Mouse (Mus musculus): ENCODE results near the gene Porcn. TPM values are rescaled to one million over a fixed set of nuclear protein-coding genes. Genes with fewer than 3 reads are reported as not detected.

Porcn gene
- total RNA-seq, 2 experiments from 2014 or later = 87.1 to 91.3 TPM

- no peak for DNase-seq (ENCODE audit: low spot score in 2 of 2)
Measured at GRCm38 (mm10) chrX:8206694-8207197, 421 bp upstream of the Porcn start.

GRCm38 (mm10) chrX:8205551-8205950 lies 774 bp downstream of the Porcn start:
- DNase-seq (ENCODE audit: low spot score in 2 of 2) = peak in 1 of 2 experiments; percentile 8

GRCm38 (mm10) chrX:8205088-8205487 lies 1.2 kb downstream of the Porcn start:
- no peak for DNase-seq (ENCODE audit: low spot score in 2 of 2)

- DNase-seq (ENCODE audit: low spot score in 2 of 2) = no peak
Measured at GRCm38 (mm10) chrX:8204076-8204475, 2.2 kb downstream of the Porcn start.

GRCm38 (mm10) chrX:8203105-8203504 lies 3.2 kb downstream of the Porcn start:
- DNase-seq (ENCODE audit: low spot score in 2 of 2) = no peak

- DNase-seq (ENCODE audit: low spot score in 2 of 2) = peak; percentile 31 to 75
Measured at GRCm38 (mm10) chrX:8193419-8193723, 13.0 kb downstream of the Porcn start, which contains the start of gene Ebp. Gene Ebp, minus strand, starts transcription at chrX:8193512.

- peak; percentile 73 to 79 for DNase-seq (ENCODE audit: low spot score in 2 of 2)
Measured at GRCm38 (mm10) chrX:8192640-8193418, 13.5 kb downstream of the Porcn start.

GRCm38 (mm10) chrX:8192126-8192639 lies 14.1 kb downstream of the Porcn start:
- peak in 1 of 2 experiments; percentile 16 for DNase-seq (ENCODE audit: low spot score in 2 of 2)

GRCm38 (mm10) chrX:8182871-8183540 lies 23.3 kb downstream of the Porcn start:
- DNase-seq (ENCODE audit: low spot score in 2 of 2) = no peak

- DNase-seq (ENCODE audit: low spot score in 2 of 2) = no peak
Measured at GRCm38 (mm10) chrX:8179646-8180045, 26.7 kb downstream of the Porcn start.

- DNase-seq (ENCODE audit: low spot score in 2 of 2) = no peak
Measured at GRCm38 (mm10) chrX:8178871-8179270, 27.5 kb downstream of the Porcn start.

GRCm38 (mm10) chrX:8175504-8176385 lies 30.6 kb downstream of the Porcn start, which contains the start of gene Tbc1d25:
Gene Tbc1d25, minus strand, starts transcription at chrX:8176181.
- peak; percentile 81 to 88 for DNase-seq (ENCODE audit: low spot score in 2 of 2)

- no peak for DNase-seq (ENCODE audit: low spot score in 2 of 2)
Measured at GRCm38 (mm10) chrX:8175169-8175503, 31.2 kb downstream of the Porcn start.

GRCm38 (mm10) chrX:8167716-8168647 lies 38.3 kb downstream of the Porcn start:
- no peak for DNase-seq (ENCODE audit: low spot score in 2 of 2)

GRCm38 (mm10) chrX:8164471-8164870 lies 41.9 kb downstream of the Porcn start:
- DNase-seq (ENCODE audit: low spot score in 2 of 2) = no peak

- no peak for DNase-seq (ENCODE audit: low spot score in 2 of 2)
Measured at GRCm38 (mm10) chrX:8163076-8163475, 43.2 kb downstream of the Porcn start.

GRCm38 (mm10) chrX:8145153-8145991 lies 61.0 kb downstream of the Porcn start, which contains the start of gene Rbm3:
Gene Rbm3, minus strand, starts transcription at chrX:8145880.
- peak; percentile 70 to 89 for DNase-seq (ENCODE audit: low spot score in 2 of 2)
